Mouse (Mus musculus) embryonic facial prominence, embryonic 14.5 days (tissue): ENCODE data around the gene Slc2a13. TPM values are rescaled to one million over a fixed set of nuclear protein-coding genes. Genes with fewer than 3 reads are reported as not detected.

Source experiments
- ATAC-seq: fragments of 200-750 bp; cut with Nextera tagmentation; 2 replicates; pipeline ENCODE4 v1.8.0; 2017; ENCODE audit warnings: low read depth, moderate number of reproducible peaks, moderate TSS enrichment
- DNase-seq: peaks from one replicate; pipeline ENCODE4 v3.0.0-alpha.2; 2015; ENCODE audit warnings: low spot score
- H3K27ac ChIP-seq: fragments of 300-500 bp; sonication (generic); replicated peaks from 2 replicates; pipeline ENCODE4 v1.5.1; 2014; ENCODE audit warnings: low read depth, mild to moderate bottlenecking, low read length, moderate library complexity
- H3K27me3 ChIP-seq: fragments of 300-500 bp; sonication (generic); replicated peaks from 2 replicates; pipeline ENCODE4 v1.6.1; 2014; ENCODE audit warnings: low read length; ENCODE audit not compliant: control insufficient read depth, insufficient read depth
- H3K36me3 ChIP-seq: fragments of 300-500 bp; sonication (generic); 2 replicates; pipeline ENCODE4 v1.6.1; 2014; ENCODE audit warnings: low read length, mixed read lengths; ENCODE audit not compliant: control insufficient read depth, insufficient read depth
- H3K4me1 ChIP-seq: fragments of 300-500 bp; sonication (generic); 2 replicates; pipeline ENCODE4 v1.6.1; 2014; ENCODE audit warnings: antibody characterized with exemption, low read length; ENCODE audit not compliant: control insufficient read depth, insufficient read depth
- H3K4me2 ChIP-seq: fragments of 300-500 bp; sonication (generic); 2 replicates; pipeline ENCODE4 v1.6.1; 2014; ENCODE audit warnings: low read depth, mild to moderate bottlenecking, low read length, moderate library complexity, mixed read lengths
- H3K4me3 ChIP-seq: fragments of 300-500 bp; sonication (generic); 2 replicates; pipeline ENCODE4 v1.5.1; 2014; ENCODE audit warnings: low read depth, mild to moderate bottlenecking, low read length
- H3K9ac ChIP-seq: fragments of 300-500 bp; sonication (generic); 2 replicates; pipeline ENCODE4 v1.6.1; 2014; ENCODE audit warnings: low read depth, mild to moderate bottlenecking, low read length, moderate library complexity, mixed read lengths
- H3K9me3 ChIP-seq: fragments of 300-500 bp; sonication (generic); 2 replicates; pipeline ENCODE4 v1.6.1; 2016; ENCODE audit warnings: low read length; ENCODE audit not compliant: control insufficient read depth
- WGBS: fragments of 180-500 bp; shearing (Covaris S2); extraction: QIAGEN DNeasy Blood & Tissue Kit; methylation state at CpG from one replicate; pipeline ENCODE4 v1.1.7; 2014; 5-methylcytosine and 5-hydroxymethylcytosine counted together
- polyA plus RNA-seq: library from polyadenylated mRNA; unstranded; fragments of >200 nt; fragmentation: Nextera tagmentation; extraction: Ambion mirVana; gene quantifications from 2 replicates; pipeline ENCODE4 v1.2.1, GENCODE M21; 2014

Gene Slc2a13
- polyA plus RNA-seq, 1 experiment from 2014 or later = 3.9 TPM

GRCm38 (mm10) chr15:91443449-91443848 is 129.6 kb downstream of the Slc2a13 start:
- Histone ChIP-seq H3K27me3 (no peaks in the 10 kb centered on the region), H3K9ac (no peak overlapping the region), H3K27ac (no peak overlapping the region), H3K4me1 (no peaks in the 10 kb centered on the region), H3K4me3 (no peak overlapping the region), H3K9me3 (no peaks in the 10 kb centered on the region), H3K36me3 (no peaks in the 10 kb centered on the region), H3K4me2 (no peak overlapping the region)
- ATAC-seq = no peak
- no peak for DNase-seq
- 85% methylated on average over 8 of the region's 8 CpGs for WGBS

- DNase-seq (no peak), ATAC-seq (no peak)
- Histone ChIP-seq H3K27ac (no peak overlapping the region), H3K27me3 (no peaks in the 10 kb centered on the region), H3K9ac (no peak overlapping the region), H3K9me3 (no peaks in the 10 kb centered on the region), H3K4me3 (no peak overlapping the region), H3K36me3 (no peaks in the 10 kb centered on the region), H3K4me1 (no peaks in the 10 kb centered on the region), H3K4me2 (no peak overlapping the region)
- 78% methylated on average over 2 of the region's 2 CpGs for WGBS
Observed at GRCm38 (mm10) chr15:91439883-91440282, 133.2 kb downstream of the Slc2a13 start.

GRCm38 (mm10) chr15:91425426-91425825 is 147.6 kb downstream of the Slc2a13 start:
- DNase-seq = no peak
- 76% methylated on average over 6 of the region's 6 CpGs for WGBS
- Histone ChIP-seq H3K27ac (no peak overlapping the region), H3K27me3 (no peaks in the 10 kb centered on the region), H3K9me3 (0 out of 2 replicates have a peak, but pooled peaks cover 5% of the 10 kb centered on the region), H3K4me1 (no peaks in the 10 kb centered on the region), H3K4me3 (no peak overlapping the region), H3K4me2 (no peak overlapping the region), H3K36me3 (no peaks in the 10 kb centered on the region), H3K9ac (no peak overlapping the region)
- ATAC-seq = no peak

GRCm38 (mm10) chr15:91406979-91407378 is 166.1 kb downstream of the Slc2a13 start:
- no peaks in the 10 kb centered on the region for H3K36me3 ChIP-seq
- no peak for DNase-seq
- no peak overlapping the region for H3K9ac ChIP-seq
- no peaks in the 10 kb centered on the region for H3K27me3 ChIP-seq
- WGBS = 44% methylated on average over 7 of the region's 7 CpGs
- H3K4me3 ChIP-seq = no peak overlapping the region
- H3K4me1 ChIP-seq = no peaks in the 10 kb centered on the region
- no peak overlapping the region for H3K4me2 ChIP-seq
- H3K27ac ChIP-seq = no peak overlapping the region
- H3K9me3 ChIP-seq = no peaks in the 10 kb centered on the region
- ATAC-seq = no peak

- Histone ChIP-seq H3K36me3 (no peaks in the 10 kb centered on the region), H3K4me2 (no peak overlapping the region), H3K27ac (no peak overlapping the region), H3K9me3 (0 out of 2 replicates have a peak, but pooled peaks cover under 1% of the 10 kb centered on the region), H3K4me3 (no peak overlapping the region), H3K9ac (no peak overlapping the region), H3K4me1 (no peaks in the 10 kb centered on the region), H3K27me3 (no peaks in the 10 kb centered on the region)
- ATAC-seq (no peak), DNase-seq (no peak)
- 76% methylated on average over 4 of the region's 4 CpGs for WGBS
Observed at GRCm38 (mm10) chr15:91395165-91395564, 177.9 kb downstream of the Slc2a13 start.

GRCm38 (mm10) chr15:91383694-91384093 is 189.4 kb downstream of the Slc2a13 start:
- H3K9me3 ChIP-seq = no peaks in the 10 kb centered on the region
- H3K4me3 ChIP-seq = no peak overlapping the region
- WGBS = 58% methylated on average over 1 of the region's 1 CpGs
- H3K27me3 ChIP-seq = no peaks in the 10 kb centered on the region
- DNase-seq (no peak), ATAC-seq (no peak)
- no peaks in the 10 kb centered on the region for H3K4me1 ChIP-seq
- no peaks in the 10 kb centered on the region for H3K36me3 ChIP-seq
- no peak overlapping the region for H3K27ac ChIP-seq
- H3K4me2 ChIP-seq = no peak overlapping the region
- no peak overlapping the region for H3K9ac ChIP-seq

GRCm38 (mm10) chr15:91382606-91383005 is 190.5 kb downstream of the Slc2a13 start:
- ATAC-seq (no peak), DNase-seq (no peak)
- no peaks in the 10 kb centered on the region for H3K36me3 ChIP-seq
- WGBS = 100% methylated on average over 2 of the region's 2 CpGs
- no peak overlapping the region for H3K4me3 ChIP-seq
- H3K27ac ChIP-seq = no peak overlapping the region
- H3K27me3 ChIP-seq = no peaks in the 10 kb centered on the region
- no peak overlapping the region for H3K4me2 ChIP-seq
- H3K9me3 ChIP-seq = no peaks in the 10 kb centered on the region
- no peak overlapping the region for H3K9ac ChIP-seq
- H3K4me1 ChIP-seq = no peaks in the 10 kb centered on the region

GRCm38 (mm10) chr15:91381864-91382263 is 191.2 kb downstream of the Slc2a13 start:
- WGBS = 90% methylated on average over 1 of the region's 1 CpGs
- no peak overlapping the region for H3K9ac ChIP-seq
- H3K36me3 ChIP-seq = no peaks in the 10 kb centered on the region
- H3K27ac ChIP-seq = no peak overlapping the region
- no peak overlapping the region for H3K4me3 ChIP-seq
- H3K4me2 ChIP-seq = no peak overlapping the region
- ATAC-seq (no peak), DNase-seq (no peak)
- no peaks in the 10 kb centered on the region for H3K27me3 ChIP-seq
- H3K9me3 ChIP-seq = no peaks in the 10 kb centered on the region
- peaks cover 6% of the 10 kb centered on the region; the same call in 1 of the 2 replicates for H3K4me1 ChIP-seq

GRCm38 (mm10) chr15:91378751-91379325 is 194.2 kb downstream of the Slc2a13 start:
- H3K4me1 ChIP-seq = peaks cover 11% of the 10 kb centered on the region; the same call in 1 of the 2 replicates
- no peaks in the 10 kb centered on the region for H3K36me3 ChIP-seq
- WGBS = 37% methylated on average over 8 of the region's 8 CpGs
- no peak overlapping the region for H3K9ac ChIP-seq
- H3K9me3 ChIP-seq = no peaks in the 10 kb centered on the region
- no peak overlapping the region for H3K27ac ChIP-seq
- no peak overlapping the region for H3K4me3 ChIP-seq
- H3K27me3 ChIP-seq = no peaks in the 10 kb centered on the region
- ATAC-seq = no peak
- DNase-seq = peak; percentile 40
- no peak overlapping the region for H3K4me2 ChIP-seq
